Mouse (Mus musculus): ENCODE results near the gene Uck1.

Uck1 gene

DNA sequence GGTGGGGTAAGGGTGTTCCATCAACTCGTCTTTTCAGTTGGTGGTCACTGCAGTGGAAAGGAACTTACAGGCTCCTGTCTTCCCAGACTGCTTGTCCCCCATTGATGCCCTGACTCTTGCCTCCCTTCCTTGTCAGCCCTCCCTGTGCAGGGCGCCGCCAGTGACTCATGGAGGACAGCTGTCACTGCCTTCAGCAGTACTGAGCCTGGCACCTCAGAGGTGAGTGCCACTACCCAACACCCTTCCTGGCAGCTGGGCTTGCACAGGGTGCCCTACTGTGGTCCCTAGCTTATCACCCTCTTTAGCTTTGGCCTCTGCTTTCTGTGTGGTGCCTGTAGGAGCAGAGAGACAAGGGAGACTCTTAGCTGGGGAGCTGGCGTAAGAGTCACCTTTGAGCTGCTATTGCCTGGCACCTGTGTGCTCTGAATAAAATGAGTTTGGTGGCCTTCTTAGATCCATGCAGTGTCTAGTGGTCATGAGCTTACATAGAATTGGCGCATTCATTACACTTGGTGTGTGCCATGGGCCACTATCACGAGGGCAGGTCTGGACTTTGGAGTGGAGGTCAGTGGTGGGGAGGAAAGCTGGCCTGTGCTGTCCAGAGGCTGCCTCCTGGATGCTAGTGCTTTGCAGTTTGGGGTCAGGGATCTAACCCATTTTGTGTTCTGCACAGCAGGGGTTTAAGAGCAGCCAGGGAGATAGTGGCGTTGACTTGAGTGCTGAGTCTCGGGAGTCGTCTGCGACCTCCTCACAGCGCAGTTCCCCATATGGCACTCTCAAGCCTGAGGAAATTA lies 41.2 kb downstream of the Uck1 start:
- DNase-seq = no peak

GRCm38 (mm10) chr2:32218113-32218512 lies 41.8 kb downstream of the Uck1 start:
- no peak for DNase-seq

GRCm38 (mm10) chr2:32217656-32218055 lies 42.3 kb downstream of the Uck1 start:
- no peak for DNase-seq

DNA sequence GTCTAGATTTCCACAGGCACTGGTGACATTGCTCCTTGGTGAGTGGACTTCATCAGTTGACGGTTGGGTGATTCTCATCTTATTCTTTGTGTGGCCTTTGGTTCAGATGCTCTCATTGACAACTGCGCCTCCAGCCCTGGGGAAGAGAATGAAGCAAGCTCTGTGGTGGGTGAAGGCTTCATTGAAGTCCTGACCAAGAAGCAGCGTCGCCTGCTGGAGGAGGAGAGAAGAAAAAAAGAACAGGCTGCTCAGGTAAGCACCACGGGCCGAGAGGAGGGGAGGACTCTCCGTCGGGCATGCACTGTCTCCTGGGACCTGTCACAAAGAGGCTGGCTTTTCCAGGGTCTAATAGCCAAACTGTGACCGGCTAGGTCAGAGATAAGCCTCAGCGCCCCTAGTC lies 43.5 kb downstream of the Uck1 start:
- DNase-seq = no peak

DNA sequence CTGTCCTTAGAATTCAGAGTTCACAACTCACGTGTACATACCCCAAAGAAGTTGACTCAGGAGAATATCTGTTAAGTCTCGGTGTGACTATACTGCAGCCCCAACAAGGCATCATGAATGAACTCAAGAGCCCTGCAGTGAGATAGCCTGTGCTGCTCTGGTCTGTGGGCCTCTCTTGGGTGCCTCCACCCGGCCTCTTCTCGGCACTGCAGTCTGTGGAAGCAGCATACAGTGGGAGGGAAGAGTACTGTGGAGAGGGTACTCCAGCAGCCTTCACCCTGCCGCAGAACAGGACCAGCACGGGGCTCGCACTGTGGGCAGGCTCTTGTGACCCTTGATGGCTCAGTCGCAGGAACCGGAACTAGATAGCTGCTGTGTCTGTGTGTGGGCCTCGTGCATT lies 44.4 kb downstream of the Uck1 start:
- no peak for DNase-seq

DNA sequence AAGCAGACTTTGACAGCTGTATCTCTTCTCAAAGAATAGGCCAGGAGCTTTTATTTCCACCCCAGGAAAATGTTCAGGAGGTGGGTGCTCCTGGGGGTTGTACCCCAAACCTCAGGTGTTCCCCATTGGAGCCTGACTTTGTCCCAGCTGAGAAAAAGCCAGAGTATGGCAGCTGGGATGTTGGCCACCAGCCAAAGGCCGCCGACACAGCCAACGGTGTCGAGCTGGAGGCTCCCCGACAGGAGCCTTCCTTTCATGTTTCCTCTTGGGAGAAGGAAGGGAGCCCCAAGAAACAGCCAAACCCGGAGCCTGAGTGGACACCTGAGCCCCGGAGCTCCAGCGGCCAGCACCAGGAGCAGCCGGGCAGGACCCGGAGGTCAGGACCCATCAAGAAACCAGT lies 47.0 kb downstream of the Uck1 start:
- DNase-seq = no peak

GRCm38 (mm10) chr2:32211689-32212088 lies 48.3 kb downstream of the Uck1 start:
- DNase-seq = no peak

GRCm38 (mm10) chr2:32207682-32208081 lies 52.3 kb downstream of the Uck1 start:
- DNase-seq = no peak

All from thymus, postnatal 4 days (tissue).